Mouse (Mus musculus): ENCODE data around the gene Hs6st3. TPM values are rescaled to one million over a fixed set of nuclear protein-coding genes. Genes with fewer than 3 reads are reported as not detected.

Hs6st3 gene
- polyA plus RNA-seq, 1 experiment from 2014 or later, result 0.35 TPM

DNA sequence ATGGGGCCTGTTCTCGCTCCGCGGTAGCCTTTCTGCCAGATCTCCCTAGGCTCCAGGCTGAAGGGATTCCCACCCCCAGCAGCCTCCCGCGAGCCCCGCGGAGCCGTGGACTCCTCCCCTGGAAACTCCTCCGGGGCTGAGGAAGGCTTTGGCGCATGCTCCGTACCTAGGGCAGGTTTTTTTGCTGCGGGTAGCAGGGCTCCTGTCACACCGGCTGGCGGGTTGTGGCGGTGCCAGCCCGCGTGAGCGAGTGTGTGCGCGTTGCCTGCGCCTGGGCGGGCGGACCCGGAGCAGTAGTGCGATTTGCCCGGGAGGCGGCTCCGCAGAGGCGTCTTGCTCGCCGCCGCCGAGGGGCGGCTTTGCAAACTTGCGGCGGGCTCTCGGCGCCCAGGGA lies 632 bp upstream of the Hs6st3 start:
- peak; percentile 95 for ATAC-seq
- Histone ChIP-seq H3K27me3 (peaks cover 47% of the 10 kb centered on the region), H3K4me2 (peak overlapping the region; percentile 97), H3K4me3 (peak overlapping the region; percentile 69), H3K9me3 (replicated peaks) (no peaks in the 10 kb centered on the region), H3K27ac (no peak overlapping the region), H3K36me3 (ENCODE audit: poor library complexity, severe bottlenecking) (no peaks in the 10 kb centered on the region), H3K9ac (peak overlapping the region; percentile 75), H3K4me1 (peaks cover 22% of the 10 kb centered on the region)
- WGBS, result under 1% methylated on average over 37 of the region's 38 CpGs

DNA sequence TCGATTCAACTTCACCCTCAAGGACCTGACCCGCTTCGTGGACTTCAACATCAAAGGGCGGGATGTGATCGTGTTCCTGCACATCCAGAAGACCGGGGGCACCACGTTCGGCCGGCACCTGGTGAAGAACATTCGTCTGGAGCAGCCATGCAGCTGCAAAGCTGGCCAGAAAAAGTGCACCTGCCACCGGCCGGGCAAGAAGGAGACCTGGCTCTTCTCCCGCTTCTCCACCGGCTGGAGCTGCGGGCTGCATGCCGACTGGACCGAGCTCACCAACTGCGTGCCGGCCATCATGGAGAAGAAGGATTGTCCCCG lies 602 bp downstream of the Hs6st3 start:
- Histone ChIP-seq H3K4me3 (peak overlapping the region; percentile 69), H3K9ac (peak overlapping the region; percentile 75), H3K4me1 (peaks cover 22% of the 10 kb centered on the region), H3K27ac (no peak overlapping the region), H3K4me2 (peak overlapping the region; percentile 97), H3K9me3 (replicated peaks) (no peaks in the 10 kb centered on the region), H3K27me3 (peaks cover 47% of the 10 kb centered on the region), H3K36me3 (ENCODE audit: poor library complexity, severe bottlenecking) (no peaks in the 10 kb centered on the region)
- ATAC-seq, result no peak
- WGBS, result under 1% methylated on average over 20 of the region's 20 CpGs

DNA sequence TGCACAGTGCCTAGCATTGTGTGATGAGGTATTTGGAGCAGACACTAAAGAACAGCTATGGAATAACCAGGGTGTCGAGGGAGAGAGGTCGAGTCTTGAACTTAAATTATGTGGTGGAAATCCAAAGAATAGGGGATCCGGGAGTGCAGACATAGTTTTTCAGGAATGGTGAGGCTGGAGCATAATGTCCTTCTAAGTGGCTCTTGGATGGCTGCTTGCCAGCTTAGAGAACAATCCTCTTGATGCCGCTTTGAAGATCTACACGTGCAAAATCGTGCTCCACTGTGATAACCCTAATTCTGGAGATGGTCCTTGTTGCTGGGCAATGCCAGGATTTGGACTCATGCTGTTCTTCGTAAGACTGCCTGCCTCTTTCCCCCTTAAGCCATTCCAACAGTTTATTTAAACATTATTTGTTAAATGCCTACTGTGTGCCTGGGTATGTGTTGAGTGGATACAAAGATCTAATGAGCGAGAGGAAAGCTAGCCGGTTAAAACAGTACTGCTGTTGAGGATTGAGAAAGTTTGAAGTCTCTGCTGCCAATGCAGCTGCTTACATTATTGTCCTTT lies 1.3 kb downstream of the Hs6st3 start:
- ATAC-seq, result no peak
- WGBS, result 36% methylated on average over 9 of the region's 9 CpGs
- Histone ChIP-seq H3K4me2 (peak overlapping the region; percentile 97), H3K4me3 (peak overlapping the region; percentile 69), H3K4me1 (peaks cover 22% of the 10 kb centered on the region), H3K27me3 (peaks cover 47% of the 10 kb centered on the region), H3K9ac (no peak overlapping the region), H3K9me3 (replicated peaks) (no peaks in the 10 kb centered on the region), H3K27ac (no peak overlapping the region), H3K36me3 (ENCODE audit: poor library complexity, severe bottlenecking) (no peaks in the 10 kb centered on the region)

DNA sequence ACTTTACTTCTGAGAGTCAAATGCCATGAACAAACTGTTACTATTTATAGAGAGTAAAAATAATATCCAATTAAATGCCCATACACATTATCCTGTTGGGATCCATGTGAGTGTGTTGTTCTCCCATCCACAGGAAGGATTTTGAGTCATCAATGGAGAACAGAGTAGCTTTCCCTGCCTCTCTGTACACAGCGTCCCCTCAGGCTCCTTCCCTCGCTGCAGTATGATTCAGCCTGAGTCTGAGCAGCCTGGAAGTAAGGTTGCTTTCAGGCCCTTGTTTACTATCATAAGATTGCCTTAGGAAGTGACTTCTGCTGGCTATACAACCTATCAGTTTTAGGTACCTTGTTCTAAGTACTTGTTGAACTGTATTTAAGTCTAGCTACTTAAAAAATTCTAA lies 14.9 kb downstream of the Hs6st3 start:
- Histone ChIP-seq H3K9ac (no peak overlapping the region), H3K4me1 (no peaks in the 10 kb centered on the region), H3K27me3 (no peaks in the 10 kb centered on the region), H3K4me3 (no peak overlapping the region), H3K9me3 (replicated peaks) (peaks cover 10% of the 10 kb centered on the region; the same call in 1 of the 2 replicates), H3K27ac (no peak overlapping the region), H3K36me3 (ENCODE audit: poor library complexity, severe bottlenecking) (no peaks in the 10 kb centered on the region), H3K4me2 (no peak overlapping the region)
- ATAC-seq, result no peak
- 63% methylated on average over 2 of the region's 2 CpGs for WGBS

DNA sequence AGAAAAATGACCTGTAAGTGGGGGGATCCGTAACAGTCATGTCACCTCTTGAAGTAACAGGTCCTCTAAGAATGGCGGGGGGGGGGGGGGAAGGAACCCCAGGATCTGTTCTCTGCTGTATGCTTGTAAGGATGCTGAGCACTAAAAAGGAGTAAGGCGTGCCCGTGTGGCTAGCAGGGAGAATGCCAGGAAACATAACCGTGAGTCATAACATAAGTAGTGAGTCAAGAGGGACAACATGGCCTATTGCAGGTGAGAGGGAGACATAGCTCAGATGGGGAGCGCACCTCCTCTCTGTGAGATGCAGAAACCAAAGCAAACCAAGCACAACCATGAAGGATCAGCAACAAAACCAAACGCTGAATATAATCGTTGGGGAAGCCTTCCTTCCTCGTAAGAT lies 55.8 kb downstream of the Hs6st3 start:
- no peaks in the 10 kb centered on the region for H3K9me3 ChIP-seq (replicated peaks)
- H3K9ac ChIP-seq, result no peak overlapping the region
- WGBS, result 92% methylated on average over 9 of the region's 9 CpGs
- ATAC-seq, result no peak
- no peaks in the 10 kb centered on the region for H3K27me3 ChIP-seq
- H3K27ac ChIP-seq, result no peak overlapping the region
- no peaks in the 10 kb centered on the region for H3K36me3 ChIP-seq (ENCODE audit: poor library complexity, severe bottlenecking)
- no peak overlapping the region for H3K4me3 ChIP-seq
- H3K4me2 ChIP-seq, result no peak overlapping the region
- H3K4me1 ChIP-seq, result no peaks in the 10 kb centered on the region

DNA sequence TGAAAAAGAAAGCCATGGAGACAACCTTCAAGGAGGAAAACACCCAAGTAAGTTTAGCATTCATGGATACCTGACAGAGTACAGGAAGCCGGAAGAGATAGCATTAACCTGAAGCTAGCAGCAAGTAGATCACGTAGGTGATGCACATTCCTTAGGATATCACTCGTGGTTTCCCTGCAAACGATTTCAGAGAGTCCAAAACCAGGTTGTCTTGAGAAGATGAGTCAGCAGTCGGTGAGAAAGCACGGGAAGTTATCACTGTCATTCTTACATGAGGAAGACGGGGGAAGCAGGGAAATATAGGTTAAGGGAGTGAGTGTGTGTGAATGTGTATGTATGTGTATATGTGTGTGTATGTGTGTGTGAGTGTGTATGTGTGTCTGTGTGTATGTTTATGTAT lies 65.4 kb downstream of the Hs6st3 start:
- Histone ChIP-seq H3K36me3 (ENCODE audit: poor library complexity, severe bottlenecking) (no peaks in the 10 kb centered on the region), H3K4me1 (no peaks in the 10 kb centered on the region), H3K9me3 (replicated peaks) (no peaks in the 10 kb centered on the region), H3K27ac (no peak overlapping the region), H3K9ac (no peak overlapping the region), H3K4me3 (no peak overlapping the region), H3K27me3 (no peaks in the 10 kb centered on the region), H3K4me2 (no peak overlapping the region)
- ATAC-seq, result no peak
- WGBS, result 90% methylated on average over 7 of the region's 7 CpGs

DNA sequence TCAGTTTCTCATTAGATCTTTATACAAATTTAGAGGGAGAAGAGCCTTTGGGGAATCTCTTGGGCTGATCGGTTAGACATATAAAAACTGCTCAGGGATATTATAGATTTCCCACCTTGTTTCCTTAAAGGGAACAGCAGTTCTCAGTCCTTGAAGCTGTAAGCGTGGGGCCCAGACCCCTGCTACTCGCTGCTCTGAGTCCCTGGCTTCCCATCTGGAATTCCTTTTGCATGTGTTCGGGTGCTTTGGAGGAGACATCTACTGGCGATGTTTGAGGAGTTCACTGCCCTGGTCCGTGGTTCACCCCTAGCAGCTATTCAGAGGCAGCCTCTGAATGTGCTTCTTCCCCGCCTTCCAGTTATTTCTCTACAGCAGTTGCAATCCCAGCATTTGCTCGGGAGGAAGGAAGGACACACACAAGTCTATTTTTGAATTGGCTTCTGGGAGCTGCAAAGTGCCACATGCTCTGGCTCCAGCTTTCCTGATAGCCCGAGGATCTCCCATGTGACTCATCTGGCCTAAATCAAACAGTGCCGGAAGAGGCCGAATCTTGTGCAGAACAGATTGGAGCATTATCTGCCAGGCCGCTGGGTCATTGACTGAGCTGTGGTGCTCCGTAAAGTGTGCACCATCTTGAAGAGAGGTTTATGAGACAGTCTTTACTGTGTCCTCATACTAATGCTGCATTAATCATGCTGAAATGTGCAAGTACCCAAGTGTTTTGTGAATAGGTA lies 77.6 kb downstream of the Hs6st3 start:
- H3K27ac ChIP-seq, result no peak overlapping the region
- H3K36me3 ChIP-seq (ENCODE audit: poor library complexity, severe bottlenecking), result no peaks in the 10 kb centered on the region
- WGBS, result 85% methylated on average over 13 of the region's 13 CpGs
- H3K4me1 ChIP-seq, result no peaks in the 10 kb centered on the region
- no peaks in the 10 kb centered on the region for H3K27me3 ChIP-seq
- no peaks in the 10 kb centered on the region for H3K9me3 ChIP-seq (replicated peaks)
- H3K4me2 ChIP-seq, result no peak overlapping the region
- no peak overlapping the region for H3K4me3 ChIP-seq
- no peak overlapping the region for H3K9ac ChIP-seq
- peak; percentile 45; the same call in 1 of the 2 replicates for ATAC-seq

DNA sequence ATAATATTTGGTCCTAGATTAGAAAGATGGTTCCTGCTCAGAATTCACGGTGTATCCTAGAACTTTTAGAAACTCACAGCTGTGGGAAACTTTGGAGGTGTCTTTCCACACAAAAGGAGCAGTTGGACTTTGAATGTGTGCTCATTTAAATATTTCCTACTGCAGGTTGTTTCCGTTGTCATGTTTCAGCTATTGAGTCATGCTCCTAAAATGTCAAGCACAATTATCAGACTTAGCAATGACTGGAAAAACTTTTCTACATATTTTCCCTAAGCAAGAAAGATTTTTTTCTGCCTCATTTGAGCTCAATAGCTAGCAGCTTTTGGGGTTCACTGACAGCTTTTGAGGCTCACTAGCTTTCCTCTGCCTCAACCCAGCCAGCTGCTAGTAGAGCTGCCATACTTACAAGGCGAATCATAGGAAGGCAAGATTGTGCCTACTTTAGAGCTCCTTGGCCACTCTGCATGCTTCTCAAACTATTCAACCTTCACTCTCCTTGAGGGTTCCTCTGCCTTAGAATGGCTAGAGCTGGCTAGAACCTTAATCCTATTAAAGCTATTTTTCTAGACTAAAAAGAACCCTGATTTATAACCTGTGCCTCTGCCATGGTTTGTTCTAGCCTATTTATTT lies 89.7 kb downstream of the Hs6st3 start:
- Histone ChIP-seq H3K27me3 (no peaks in the 10 kb centered on the region), H3K36me3 (ENCODE audit: poor library complexity, severe bottlenecking) (no peaks in the 10 kb centered on the region), H3K9ac (no peak overlapping the region), H3K4me2 (no peak overlapping the region), H3K27ac (no peak overlapping the region), H3K9me3 (replicated peaks) (no peaks in the 10 kb centered on the region), H3K4me3 (no peak overlapping the region), H3K4me1 (no peaks in the 10 kb centered on the region)
- no peak for ATAC-seq
- 83% methylated on average over 3 of the region's 3 CpGs for WGBS

DNA sequence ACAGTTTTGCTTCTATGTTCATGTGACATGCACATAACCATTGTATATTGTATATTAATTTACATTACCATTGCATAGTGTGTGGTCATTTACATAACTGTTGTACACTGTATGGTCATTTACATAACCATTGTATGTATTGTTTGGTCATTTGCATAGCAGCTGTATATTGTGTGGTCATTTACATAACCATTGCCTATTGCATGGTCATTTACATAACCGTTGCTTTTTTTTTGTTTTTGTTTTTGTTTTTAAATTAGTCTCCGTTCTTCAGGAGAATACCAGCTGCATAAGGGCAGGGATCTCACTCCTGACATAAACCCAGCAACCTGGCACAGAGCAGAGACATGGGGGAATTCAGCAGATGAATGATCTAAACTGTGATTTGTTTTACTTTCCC lies 95.5 kb downstream of the Hs6st3 start:
- H3K4me2 ChIP-seq, result no peak overlapping the region
- H3K36me3 ChIP-seq (ENCODE audit: poor library complexity, severe bottlenecking), result no peaks in the 10 kb centered on the region
- WGBS, result 63% methylated on average over 2 of the region's 2 CpGs
- H3K9me3 ChIP-seq (replicated peaks), result no peaks in the 10 kb centered on the region
- H3K27me3 ChIP-seq, result no peaks in the 10 kb centered on the region
- no peak overlapping the region for H3K4me3 ChIP-seq
- peak; percentile 88 for ATAC-seq
- 0 out of 2 replicates have a peak overlapping the region, but pooled peaks have one; percentile 16 for H3K27ac ChIP-seq
- no peaks in the 10 kb centered on the region for H3K4me1 ChIP-seq
- H3K9ac ChIP-seq, result no peak overlapping the region

DNA sequence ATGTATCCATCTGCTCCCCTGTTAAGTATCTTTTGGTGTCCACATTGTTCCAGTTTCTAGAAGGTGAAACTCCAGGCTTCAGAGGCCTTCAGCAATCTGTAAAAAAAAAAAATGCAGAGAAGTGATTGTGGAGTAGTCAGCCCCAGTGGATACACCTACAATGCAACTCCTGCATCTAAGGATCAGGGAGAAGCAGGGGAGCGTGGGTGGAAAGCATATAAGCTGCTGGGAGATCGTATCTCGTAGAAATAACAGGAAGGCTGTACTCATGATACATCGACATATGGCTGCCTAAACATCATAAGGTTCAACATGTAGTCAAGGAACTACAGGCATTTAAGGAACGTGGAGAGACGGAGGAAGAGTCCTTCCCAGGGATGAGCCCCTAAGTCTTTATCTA lies 109.0 kb downstream of the Hs6st3 start:
- H3K4me3 ChIP-seq, result no peak overlapping the region
- ATAC-seq, result no peak
- WGBS, result 95% methylated on average over 6 of the region's 6 CpGs
- no peaks in the 10 kb centered on the region for H3K27me3 ChIP-seq
- no peak overlapping the region for H3K9ac ChIP-seq
- no peaks in the 10 kb centered on the region for H3K36me3 ChIP-seq (ENCODE audit: poor library complexity, severe bottlenecking)
- no peak overlapping the region for H3K4me2 ChIP-seq
- no peak overlapping the region for H3K27ac ChIP-seq
- H3K4me1 ChIP-seq, result no peaks in the 10 kb centered on the region
- no peaks in the 10 kb centered on the region; the same call in 1 of the 2 replicates for H3K9me3 ChIP-seq (replicated peaks)

DNA sequence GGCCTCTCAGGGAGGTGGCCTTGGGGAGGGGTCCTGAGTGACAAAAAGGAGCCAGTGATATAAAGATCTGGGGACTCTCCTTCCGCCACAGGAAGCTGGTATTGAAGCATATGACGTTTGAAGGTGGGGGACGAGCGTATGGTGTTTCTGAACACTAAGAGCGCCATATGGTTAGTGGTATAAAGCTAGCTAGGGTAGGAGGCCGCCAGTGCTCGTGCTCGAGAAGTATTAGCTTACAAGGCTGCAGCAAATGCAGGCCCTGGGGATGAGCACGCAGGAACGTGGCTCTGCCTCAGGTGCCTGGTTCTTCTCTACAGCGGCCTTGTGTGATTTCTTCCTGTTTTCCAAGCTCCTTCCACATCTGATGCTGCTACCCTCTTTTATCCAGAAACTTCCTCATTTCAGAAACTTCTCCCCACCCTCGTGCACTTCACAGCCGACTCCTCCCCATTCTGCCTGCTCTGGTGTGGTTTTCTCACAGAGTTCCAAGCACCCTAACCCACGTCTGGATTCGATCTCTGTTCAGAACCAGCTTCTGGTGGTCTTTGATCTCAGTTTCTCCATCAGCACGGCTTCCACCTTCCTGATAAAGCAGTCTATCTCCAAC lies 110.0 kb downstream of the Hs6st3 start:
- H3K9ac ChIP-seq, result no peak overlapping the region
- WGBS, result 87% methylated on average over 16 of the region's 16 CpGs
- ATAC-seq, result no peak
- H3K27me3 ChIP-seq, result no peaks in the 10 kb centered on the region
- H3K4me2 ChIP-seq, result no peak overlapping the region
- no peak overlapping the region for H3K4me3 ChIP-seq
- no peak overlapping the region for H3K27ac ChIP-seq
- H3K9me3 ChIP-seq (replicated peaks), result no peaks in the 10 kb centered on the region; the same call in 1 of the 2 replicates
- H3K36me3 ChIP-seq (ENCODE audit: poor library complexity, severe bottlenecking), result no peaks in the 10 kb centered on the region
- H3K4me1 ChIP-seq, result no peaks in the 10 kb centered on the region

DNA sequence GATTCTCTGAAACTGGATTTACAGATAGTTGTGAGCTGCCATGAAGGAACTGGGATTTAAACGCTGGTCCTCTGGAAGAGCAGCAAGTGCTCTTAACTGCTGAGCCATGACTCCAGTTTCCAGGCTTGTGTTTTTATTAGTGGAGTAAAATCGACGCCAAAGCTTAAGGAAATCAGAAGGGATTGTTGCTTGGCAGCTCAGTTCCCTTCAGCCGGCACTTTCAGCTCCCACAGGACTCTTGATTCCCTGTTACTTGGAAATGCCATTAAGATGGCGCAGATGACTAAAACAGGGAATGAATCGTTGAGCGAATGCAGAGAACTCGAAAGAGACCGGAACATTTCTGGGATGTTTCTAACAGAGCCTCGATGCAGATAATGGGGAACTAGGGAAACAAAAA lies 112.2 kb downstream of the Hs6st3 start:
- no peak for ATAC-seq
- H3K9me3 ChIP-seq (replicated peaks), result no peaks in the 10 kb centered on the region; the same call in 1 of the 2 replicates
- no peak overlapping the region for H3K4me2 ChIP-seq
- no peak overlapping the region for H3K27ac ChIP-seq
- H3K4me3 ChIP-seq, result no peak overlapping the region
- H3K4me1 ChIP-seq, result no peaks in the 10 kb centered on the region
- H3K36me3 ChIP-seq (ENCODE audit: poor library complexity, severe bottlenecking), result no peaks in the 10 kb centered on the region
- 84% methylated on average over 10 of the region's 10 CpGs for WGBS
- no peaks in the 10 kb centered on the region for H3K27me3 ChIP-seq
- H3K9ac ChIP-seq, result no peak overlapping the region

Data from forebrain, embryonic 13.5 days (tissue).